Mouse (Mus musculus) limb, embryonic 10.5 days (tissue): ENCODE data around the gene Mtg2. TPM values are rescaled to one million over a fixed set of nuclear protein-coding genes. Genes with fewer than 3 reads are reported as not detected.

Experiments
- DNase-seq: peaks from one replicate; pipeline ENCODE4 v3.0.0-alpha.2; 2017; ENCODE audit warnings: low spot score
- H3K27ac ChIP-seq: fragments of 300-500 bp; sonication (generic); 2 replicates; pipeline ENCODE4 v1.5.1; 2016; ENCODE audit warnings: mild to moderate bottlenecking
- H3K27me3 ChIP-seq: fragments of 300-500 bp; sonication (generic); 2 replicates; pipeline ENCODE4 v1.6.1; 2016; ENCODE audit warnings: low read depth, mild to moderate bottlenecking; ENCODE audit not compliant: poor library complexity, severe bottlenecking
- H3K36me3 ChIP-seq: fragments of 300-500 bp; sonication (generic); 2 replicates; pipeline ENCODE4 v1.6.1; 2016; ENCODE audit warnings: mild to moderate bottlenecking, moderate library complexity
- H3K4me1 ChIP-seq: fragments of 300-500 bp; sonication (generic); 2 replicates; pipeline ENCODE4 v1.6.1; 2016
- H3K4me3 ChIP-seq: fragments of 300-500 bp; sonication (generic); 2 replicates; pipeline ENCODE4 v1.5.1; 2016; ENCODE audit warnings: mild to moderate bottlenecking, moderate library complexity
- H3K9me3 ChIP-seq: fragments of 300-500 bp; sonication (generic); replicated peaks from 2 replicates; pipeline ENCODE4 v1.6.1; 2016; ENCODE audit warnings: mild to moderate bottlenecking
- WGBS: fragments of 180-500 bp; shearing (Covaris S2); methylation state at CpG from one replicate; pipeline ENCODE4 v1.1.7; 2016; 5-methylcytosine and 5-hydroxymethylcytosine counted together
- polyA plus RNA-seq: library from polyadenylated mRNA; unstranded; fragments of >200 nt; fragmentation: Nextera tagmentation; extraction: Ambion mirVana; gene quantifications from 2 replicates; pipeline ENCODE4 v1.2.1, GENCODE M21; 2016

Mtg2 gene
- polyA plus RNA-seq, 1 experiment from 2014 or later = 32.1 TPM

GRCm38 (mm10) chr2:180041577-180042255 lies 28.7 kb upstream of the Mtg2 start:
- Histone ChIP-seq H3K4me1 (peaks cover 38% of the 10 kb centered on the region), H3K27ac (peak overlapping the region; percentile 97), H3K27me3 (no peaks in the 10 kb centered on the region), H3K4me3 (peak overlapping the region; percentile 73), H3K9me3 (no peaks in the 10 kb centered on the region), H3K36me3 (peaks cover 49% of the 10 kb centered on the region)
- peak; percentile 68 for DNase-seq
- under 1% methylated on average over 66 of the region's 66 CpGs for WGBS

DNA sequence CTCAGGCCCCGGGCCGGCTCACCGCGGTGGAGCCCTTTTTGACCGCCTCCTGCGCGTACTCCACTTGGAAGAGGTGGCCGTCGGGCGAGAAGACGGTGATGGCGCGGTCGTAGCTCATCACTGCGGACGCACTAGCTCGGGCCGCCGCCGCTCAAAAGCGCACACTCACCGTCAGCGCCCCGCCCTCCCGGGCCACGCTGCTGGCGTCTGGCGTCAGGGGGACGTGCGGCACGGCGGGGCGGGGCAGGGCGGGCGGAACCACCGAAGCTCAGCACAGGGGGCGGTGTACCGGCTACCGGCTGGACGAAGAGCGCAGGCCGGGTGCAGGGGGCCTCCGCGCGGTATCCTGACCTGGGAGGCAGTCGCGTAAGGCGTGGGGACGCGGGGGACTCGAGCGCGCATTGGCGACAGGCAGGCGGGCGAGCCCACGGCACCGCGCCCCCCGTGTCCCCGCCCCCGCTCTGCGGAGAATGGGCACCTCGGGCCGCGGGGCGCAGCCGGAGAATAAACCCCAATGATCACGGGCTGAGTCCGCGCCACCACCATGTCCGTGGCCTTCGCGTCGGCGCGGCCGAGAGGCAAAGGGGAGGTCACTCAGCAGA lies 28.0 kb upstream of the Mtg2 start, which contains the start of the genes Psma7 and Ss18l1:
TSS of gene Psma7 (minus strand) at position 178 of the 602 bp plus-strand sequence.
TSS of gene Ss18l1 (plus strand) at position 254 of the 602 bp plus-strand sequence.
- peaks cover 46% of the 10 kb centered on the region for H3K36me3 ChIP-seq
- H3K9me3 ChIP-seq = no peaks in the 10 kb centered on the region
- peak within 1 kb of the TSS; percentile 97 for H3K27ac ChIP-seq
- whole genome bisulfite sequencing = under 1% methylated on average over 78 of the region's 78 CpGs
- H3K27me3 ChIP-seq = no peaks in the 10 kb centered on the region
- peak within 1 kb of the TSS; percentile 73 for H3K4me3 ChIP-seq
- DNase-seq = peak; percentile 94
- peaks cover 38% of the 10 kb centered on the region for H3K4me1 ChIP-seq

DNA sequence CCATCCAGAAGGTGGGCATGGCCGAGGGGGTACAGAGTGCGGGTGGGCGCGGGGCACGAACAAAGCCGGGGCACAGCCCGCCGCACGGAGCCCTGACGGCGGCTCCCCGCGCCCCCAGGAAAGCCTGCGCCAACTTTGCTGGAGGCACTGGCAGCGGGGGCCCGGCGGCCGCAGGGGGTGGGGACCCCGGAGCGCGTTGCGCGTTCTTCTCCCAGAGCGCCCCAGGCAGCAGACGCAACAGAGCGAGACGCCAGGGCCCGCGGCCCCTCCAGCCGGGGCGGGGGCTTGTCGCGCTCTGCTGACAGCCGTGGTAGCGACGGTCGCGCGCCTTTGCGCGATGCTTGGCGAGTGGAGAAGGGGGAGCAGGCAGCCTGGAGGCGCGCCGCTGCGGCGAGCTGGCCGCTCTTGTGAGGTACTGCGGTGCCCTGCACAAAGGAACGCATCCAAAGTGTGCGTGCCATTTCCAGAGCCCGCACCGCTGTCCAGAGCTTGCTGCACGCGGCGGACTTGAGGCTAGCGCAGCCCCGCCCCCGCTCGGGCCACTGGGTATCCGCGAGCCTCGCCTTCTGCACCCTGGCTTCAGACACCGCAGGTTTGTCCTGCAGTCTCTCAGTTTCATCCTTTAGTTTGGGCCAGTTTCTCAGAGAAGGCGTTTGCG lies 27.4 kb upstream of the Mtg2 start:
- under 1% methylated on average over 64 of the region's 66 CpGs for WGBS
- peaks cover 38% of the 10 kb centered on the region for H3K4me1 ChIP-seq
- H3K4me3 ChIP-seq = peak overlapping the region; percentile 73
- H3K27me3 ChIP-seq = no peaks in the 10 kb centered on the region
- H3K27ac ChIP-seq = peak overlapping the region; percentile 97
- peak; percentile 80 for DNase-seq
- peaks cover 46% of the 10 kb centered on the region for H3K36me3 ChIP-seq
- H3K9me3 ChIP-seq = no peaks in the 10 kb centered on the region

DNA sequence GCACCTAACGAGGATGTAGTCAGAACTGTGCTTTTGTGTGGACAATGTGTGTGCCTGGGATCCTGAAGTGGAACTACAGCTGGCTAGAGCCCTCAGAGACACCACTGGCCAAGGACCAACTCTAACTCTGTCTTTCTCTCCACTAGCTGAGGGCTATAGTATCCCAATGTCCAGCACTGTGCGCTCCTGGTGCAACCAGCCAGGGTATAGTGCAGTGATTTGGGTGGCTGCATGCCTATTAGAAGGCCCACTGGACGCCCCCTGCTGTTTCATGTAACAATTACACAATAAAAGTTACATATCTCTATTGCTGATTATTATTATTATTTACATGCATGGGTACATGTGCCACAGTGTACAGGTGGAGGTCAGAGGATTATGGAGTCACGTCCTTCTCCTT lies 25.1 kb upstream of the Mtg2 start:
- no peak overlapping the region for H3K4me3 ChIP-seq
- H3K27ac ChIP-seq = no peak overlapping the region
- peak; percentile 50 for DNase-seq
- H3K9me3 ChIP-seq = no peaks in the 10 kb centered on the region
- peaks cover 35% of the 10 kb centered on the region for H3K4me1 ChIP-seq
- no peaks in the 10 kb centered on the region for H3K27me3 ChIP-seq
- 59% methylated on average over 4 of the region's 4 CpGs for WGBS
- H3K36me3 ChIP-seq = peaks cover 29% of the 10 kb centered on the region

GRCm38 (mm10) chr2:180047580-180047979 lies 22.8 kb upstream of the Mtg2 start:
- no peak overlapping the region for H3K27ac ChIP-seq
- DNase-seq = no peak
- WGBS = 93% methylated on average over 3 of the region's 3 CpGs
- H3K27me3 ChIP-seq = no peaks in the 10 kb centered on the region
- no peaks in the 10 kb centered on the region for H3K9me3 ChIP-seq
- no peak overlapping the region for H3K4me3 ChIP-seq
- peaks cover 28% of the 10 kb centered on the region for H3K36me3 ChIP-seq
- peaks cover 33% of the 10 kb centered on the region for H3K4me1 ChIP-seq

- H3K27ac ChIP-seq = no peak overlapping the region
- no peak for DNase-seq
- no peaks in the 10 kb centered on the region for H3K9me3 ChIP-seq
- H3K36me3 ChIP-seq = peaks cover 33% of the 10 kb centered on the region
- 95% methylated on average over 18 of the region's 18 CpGs for WGBS
- peaks cover 29% of the 10 kb centered on the region for H3K4me1 ChIP-seq
- no peaks in the 10 kb centered on the region for H3K27me3 ChIP-seq
- H3K4me3 ChIP-seq = no peak overlapping the region
These were observed 22.3 kb upstream of the Mtg2 start for GRCm38 (mm10) chr2:180047980-180048635.

DNA sequence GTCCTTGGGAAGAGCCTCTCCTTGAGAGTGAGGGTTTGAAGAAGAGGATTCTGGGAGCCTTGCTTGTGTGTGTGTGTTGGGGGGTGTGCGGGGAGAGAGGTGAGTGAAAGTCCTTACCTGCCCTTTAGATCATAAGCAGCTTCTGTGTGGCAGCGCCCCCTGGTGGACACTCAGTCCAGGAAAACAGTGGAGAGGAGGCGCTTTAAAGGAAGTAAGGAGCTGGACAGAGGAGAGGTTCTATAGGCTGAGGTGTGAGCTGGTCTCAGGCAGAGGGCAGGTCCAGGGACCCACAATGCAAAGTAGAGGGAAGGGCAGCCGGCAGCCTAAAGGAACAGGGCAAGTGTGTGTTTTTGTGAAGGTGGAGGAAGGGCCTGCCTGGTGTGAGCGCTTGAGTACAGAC lies 19.4 kb upstream of the Mtg2 start:
- 23% methylated on average over 5 of the region's 5 CpGs for WGBS
- peaks cover 9% of the 10 kb centered on the region; the same call in 1 of the 2 replicates for H3K4me1 ChIP-seq
- H3K36me3 ChIP-seq = peaks cover 59% of the 10 kb centered on the region
- H3K9me3 ChIP-seq = no peaks in the 10 kb centered on the region
- no peak overlapping the region for H3K4me3 ChIP-seq
- no peak overlapping the region for H3K27ac ChIP-seq
- H3K27me3 ChIP-seq = no peaks in the 10 kb centered on the region
- peak; percentile 90 for DNase-seq

GRCm38 (mm10) chr2:180051986-180052733 lies 18.2 kb upstream of the Mtg2 start:
- no peak overlapping the region for H3K27ac ChIP-seq
- H3K27me3 ChIP-seq = no peaks in the 10 kb centered on the region
- H3K4me1 ChIP-seq = peaks cover 9% of the 10 kb centered on the region; the same call in 1 of the 2 replicates
- no peaks in the 10 kb centered on the region for H3K9me3 ChIP-seq
- WGBS = 92% methylated on average over 14 of the region's 14 CpGs
- peaks cover 62% of the 10 kb centered on the region for H3K36me3 ChIP-seq
- DNase-seq = no peak
- H3K4me3 ChIP-seq = no peak overlapping the region

DNA sequence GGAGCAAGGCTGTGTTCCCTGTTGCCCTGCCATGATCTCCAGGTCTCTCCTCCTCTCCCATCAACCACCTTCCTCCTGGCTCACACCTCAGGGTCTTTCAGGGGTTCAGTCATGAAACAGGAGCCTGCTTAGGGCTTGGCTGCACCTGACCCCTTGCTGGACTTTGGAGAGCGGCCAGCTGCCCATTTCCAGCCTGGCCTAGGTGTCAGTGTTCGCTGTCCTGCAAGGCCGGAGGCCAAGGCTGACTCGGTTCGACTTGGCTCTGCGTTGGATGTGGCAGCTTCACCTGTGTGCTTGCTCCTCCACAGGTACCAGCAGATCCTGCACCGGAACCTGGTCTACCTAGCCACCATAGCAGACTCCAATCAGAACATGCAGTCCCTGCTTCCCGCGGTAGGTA lies 17.4 kb upstream of the Mtg2 start:
- WGBS = 97% methylated on average over 9 of the region's 9 CpGs
- peaks cover 9% of the 10 kb centered on the region; the same call in 1 of the 2 replicates for H3K4me1 ChIP-seq
- no peaks in the 10 kb centered on the region for H3K9me3 ChIP-seq
- DNase-seq = no peak
- H3K36me3 ChIP-seq = peaks cover 62% of the 10 kb centered on the region
- H3K4me3 ChIP-seq = no peak overlapping the region
- H3K27ac ChIP-seq = no peak overlapping the region
- no peaks in the 10 kb centered on the region for H3K27me3 ChIP-seq

- Histone ChIP-seq H3K27me3 (no peaks in the 10 kb centered on the region), H3K9me3 (no peaks in the 10 kb centered on the region; the same call in 1 of the 2 replicates), H3K27ac (no peak overlapping the region), H3K4me1 (no peaks in the 10 kb centered on the region), H3K4me3 (no peak overlapping the region), H3K36me3 (peaks cover 87% of the 10 kb centered on the region)
- 95% methylated on average over 11 of the region's 11 CpGs for WGBS
- DNase-seq = no peak
These were observed 6.9 kb upstream of the Mtg2 start for GRCm38 (mm10) chr2:180063338-180064131.

DNA sequence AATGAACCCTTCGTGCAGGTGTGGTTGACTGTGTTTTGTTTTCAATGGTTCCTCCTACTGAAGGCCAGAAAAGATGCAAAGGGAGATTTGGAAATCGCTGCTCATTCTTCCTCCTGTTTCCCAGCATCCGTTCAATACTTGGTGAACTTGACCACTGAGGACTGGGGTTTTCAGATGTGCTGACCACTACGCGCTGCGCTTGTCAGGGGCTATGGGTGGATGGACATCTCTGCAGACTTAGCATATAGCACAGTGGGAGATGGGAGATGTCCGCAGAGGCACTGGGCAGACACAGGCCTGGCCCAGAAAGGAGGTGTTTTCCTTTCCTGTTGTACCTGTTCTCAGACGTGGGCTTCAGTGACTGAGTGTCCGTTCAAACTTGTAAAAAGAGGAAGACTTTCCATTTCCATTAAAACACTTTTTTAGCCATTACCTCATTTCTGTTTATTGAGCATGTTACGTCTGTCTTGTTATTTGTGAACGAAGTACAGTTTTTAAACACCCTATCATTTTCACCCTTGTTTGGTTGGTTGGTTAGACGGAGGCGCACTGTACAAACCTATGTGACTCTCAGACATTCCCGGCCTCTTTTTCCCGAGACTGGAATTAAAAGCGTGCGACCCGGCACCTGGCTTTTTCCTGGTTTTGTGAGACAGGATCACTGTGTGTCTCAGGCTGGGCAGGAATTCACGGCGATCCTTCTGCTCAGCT lies 463 bp upstream of the Mtg2 start:
- no peaks in the 10 kb centered on the region; the same call in 1 of the 2 replicates for H3K9me3 ChIP-seq
- DNase-seq = no peak
- H3K27me3 ChIP-seq = no peaks in the 10 kb centered on the region
- H3K4me1 ChIP-seq = peaks cover 10% of the 10 kb centered on the region
- peaks cover 42% of the 10 kb centered on the region for H3K36me3 ChIP-seq
- H3K4me3 ChIP-seq = peak overlapping the region; percentile 80
- WGBS = 37% methylated on average over 20 of the region's 20 CpGs
- peak overlapping the region; percentile 85 for H3K27ac ChIP-seq
